In genomic region chr12:100131655-100132054, GRCm38 (mm10) we compare ENCODE assay signal across 8 mouse cellular contexts. TPM values are rescaled to one million over a fixed set of nuclear protein-coding genes. Genes with fewer than 3 reads are reported as not detected.
DNase-seq lines count a peak whose midpoint lies in the region; ATAC-seq and TF ChIP-seq lines count a peak whose summit lies in the region.

No protein-coding gene starts in this region.

- H3K4me3 ChIP-seq in kidney, embryonic 15.5 days (replicated peaks) = no peak overlapping the region
- no peak overlapping the region for H3K4me3 ChIP-seq in cortical plate, adult 2 months (ENCODE audit: insufficient read depth, low read length)

- WGBS in kidney, embryonic 15.5 days = 54% methylated on average over 8 of the region's 8 CpGs

- no peak overlapping the region for H3K27ac ChIP-seq in kidney, embryonic 15.5 days
- H3K27ac ChIP-seq in cortical plate, adult 2 months (ENCODE audit: insufficient read depth, low read length) = no peak overlapping the region

- no peak overlapping the region for H3K9ac ChIP-seq in kidney, embryonic 15.5 days

- H3K4me1 ChIP-seq in kidney, embryonic 15.5 days = peaks cover 29% of the 10 kb centered on the region
- peaks cover 11% of the 10 kb centered on the region for H3K4me1 ChIP-seq in cortical plate, adult 2 months (ENCODE audit: control insufficient read depth, insufficient read depth, low read length)

- no peaks in the 10 kb centered on the region for H3K27me3 ChIP-seq in kidney, embryonic 15.5 days

- no peaks in the 10 kb centered on the region for H3K9me3 ChIP-seq in kidney, embryonic 15.5 days (replicated peaks)

- intact Hi-C loops in gastrocnemius, postnatal 14 days (cut with DNase I; ENCODE audit: low total_unique reads) = no loop called here

- no peak for TF ChIP-seq POLR2A in cortical plate, adult 2 months (IDR thresholded peaks at IDR 0.05; ENCODE audit: extremely low read depth, insufficient read depth, low read length)

- H3K36me3 ChIP-seq in kidney, embryonic 15.5 days = peaks cover 88% of the 10 kb centered on the region

- no peak overlapping the region for H3K4me2 ChIP-seq in kidney, embryonic 15.5 days

- ATAC-seq in kidney, embryonic 15.5 days (replicated peaks; ENCODE audit: low FRiP score) = no peak
- peak; percentile 87 for ATAC-seq in megakaryocyte progenitor cell, adult 5-6 weeks (replicated peaks; ENCODE audit: poor library complexity)

- DNase-seq in kidney, adult 18-20 months = peak; percentile 71
- DNase-seq in adrenal gland, adult 18-20 months (ENCODE audit: low spot score in 2 of 2) = peak; percentile 67
- peak; percentile 67 for DNase-seq in gastrocnemius, postnatal 14 days
- DNase-seq in kidney, postnatal 36 days = peak; percentile 56 to 88
- DNase-seq in spleen, adult 12 weeks (ENCODE audit: low spot score) = peak; percentile 48

- TF ChIP-seq CTCF in cortical plate, adult 2 months (IDR thresholded peaks at IDR 0.05; ENCODE audit: extremely low read depth, insufficient read depth, low read length) = peak; percentile 82

RNA-seq across cellular contexts. Expression of gene Psmc1, which starts 21.7 kb away (rescaled TPM):
- 302 and 304 TPM in 2 replicates for polyA plus RNA-seq in kidney, embryonic 15.5 days (2015; fragmentation: Nextera tagmentation; extraction: Ambion mirVana)
- total RNA-seq in adrenal gland, adult 18-20 months (2021) = 100 to 1,000 TPM; 185 to 265 TPM
- polyA plus RNA-seq in cortical plate, adult 2 months (2012; rRNA removed) = 143 and 149 TPM in 2 replicates
- 100 to 1,000 TPM; 177 to 181 TPM for total RNA-seq in gastrocnemius, postnatal 14 days (2021)
- 236 and 253 TPM in 2 replicates for total RNA-seq in megakaryocyte progenitor cell, adult 5-6 weeks (2015)
- 265 and 368 TPM in 2 replicates for total RNA-seq in megakaryocyte progenitor cell, adult 5-6 weeks (2017)

RNA-seq across cellular contexts. Expression of gene Nrde2, which starts 27.8 kb away (rescaled TPM):
- 18.4 and 18.9 TPM in 2 replicates for polyA plus RNA-seq in kidney, embryonic 15.5 days (2015; fragmentation: Nextera tagmentation; extraction: Ambion mirVana)
- 10 to 100 TPM in 1 of 2 experiments, 1 to 10 TPM in 1; 8.9 to 14.8 TPM for total RNA-seq in adrenal gland, adult 18-20 months (2021)
- 11.8 and 12.3 TPM in 2 replicates for polyA plus RNA-seq in cortical plate, adult 2 months (2012; rRNA removed)
- total RNA-seq in gastrocnemius, postnatal 14 days (2021) = 1 to 10 TPM; 7.7 to 9.7 TPM
- total RNA-seq in megakaryocyte progenitor cell, adult 5-6 weeks (2015) = 5.9 and 6.5 TPM in 2 replicates
- total RNA-seq in megakaryocyte progenitor cell, adult 5-6 weeks (2017) = 24.0 and 29.9 TPM in 2 replicates
